Mouse (Mus musculus): ENCODE results near the gene Castor2. TPM values are rescaled to one million over a fixed set of nuclear protein-coding genes. Genes with fewer than 3 reads are reported as not detected.

The Castor2 gene
- 22.8 TPM in 2 replicates for polyA plus RNA-seq (2015; fragmentation: Nextera tagmentation; extraction: Ambion mirVana)

GRCm38 (mm10) chr5:134099496-134100211 lies at the start of gene Castor2:
Gene Castor2 (plus strand): TSS chr5:134099711.
- Histone ChIP-seq H3K27me3 (replicated peaks) (no peaks in the 10 kb centered on the region), H3K9ac (replicated peaks) (peak within 1 kb of the TSS; percentile 88), H3K4me1 (peaks cover 39% of the 10 kb centered on the region), H3K4me2 (peak within 1 kb of the TSS; percentile 66), H3K36me3 (no peaks in the 10 kb centered on the region), H3K4me3 (replicated peaks) (peak within 1 kb of the TSS; percentile 77), H3K9me3 (replicated peaks) (no peaks in the 10 kb centered on the region), H3K27ac (replicated peaks) (peak within 1 kb of the TSS; percentile 90)
- WGBS: under 1% methylated on average over 54 of the region's 58 CpGs
- peak; percentile 92 for ATAC-seq (ENCODE audit: low FRiP score)

GRCm38 (mm10) chr5:134050711-134051110 lies 48.8 kb upstream of the Castor2 start:
- Histone ChIP-seq H3K4me3 (replicated peaks) (no peak overlapping the region), H3K9ac (replicated peaks) (no peak overlapping the region), H3K27ac (replicated peaks) (no peak overlapping the region), H3K4me1 (peaks cover 5% of the 10 kb centered on the region; the same call in 1 of the 2 replicates), H3K27me3 (replicated peaks) (no peaks in the 10 kb centered on the region), H3K9me3 (replicated peaks) (no peaks in the 10 kb centered on the region), H3K4me2 (no peak overlapping the region), H3K36me3 (no peaks in the 10 kb centered on the region)
- ATAC-seq (ENCODE audit: low FRiP score): no peak
- 15% methylated on average over 10 of the region's 10 CpGs for WGBS

- Histone ChIP-seq H3K9me3 (replicated peaks) (no peaks in the 10 kb centered on the region), H3K27ac (replicated peaks) (no peak overlapping the region), H3K9ac (replicated peaks) (no peak overlapping the region), H3K4me3 (replicated peaks) (no peak overlapping the region), H3K4me2 (no peak overlapping the region), H3K4me1 (peaks cover 5% of the 10 kb centered on the region; the same call in 1 of the 2 replicates), H3K36me3 (no peaks in the 10 kb centered on the region), H3K27me3 (replicated peaks) (no peaks in the 10 kb centered on the region)
- ATAC-seq (ENCODE audit: low FRiP score): no peak
- 86% methylated on average over 4 of the region's 4 CpGs for WGBS
Observed at GRCm38 (mm10) chr5:134052614-134053013, 46.9 kb upstream of the Castor2 start.

GRCm38 (mm10) chr5:134054496-134054895 lies 45.0 kb upstream of the Castor2 start:
- no peaks in the 10 kb centered on the region for H3K36me3 ChIP-seq
- H3K4me2 ChIP-seq: no peak overlapping the region
- no peak overlapping the region for H3K27ac ChIP-seq (replicated peaks)
- H3K4me1 ChIP-seq: peaks cover 5% of the 10 kb centered on the region; the same call in 1 of the 2 replicates
- no peak for ATAC-seq (ENCODE audit: low FRiP score)
- no peak overlapping the region for H3K9ac ChIP-seq (replicated peaks)
- 72% methylated on average over 4 of the region's 4 CpGs for WGBS
- no peaks in the 10 kb centered on the region for H3K9me3 ChIP-seq (replicated peaks)
- H3K27me3 ChIP-seq (replicated peaks): no peaks in the 10 kb centered on the region
- H3K4me3 ChIP-seq (replicated peaks): no peak overlapping the region

- WGBS: 50% methylated on average over 13 of the region's 13 CpGs
- Histone ChIP-seq H3K4me3 (replicated peaks) (no peak overlapping the region), H3K4me1 (no peaks in the 10 kb centered on the region), H3K9me3 (replicated peaks) (no peaks in the 10 kb centered on the region), H3K27me3 (replicated peaks) (no peaks in the 10 kb centered on the region), H3K36me3 (no peaks in the 10 kb centered on the region), H3K9ac (replicated peaks) (no peak overlapping the region), H3K27ac (replicated peaks) (no peak overlapping the region), H3K4me2 (no peak overlapping the region)
- ATAC-seq (ENCODE audit: low FRiP score): no peak
Observed at GRCm38 (mm10) chr5:134058793-134059352, 40.6 kb upstream of the Castor2 start.

- Histone ChIP-seq H3K4me1 (peaks cover 5% of the 10 kb centered on the region; the same call in 1 of the 2 replicates), H3K36me3 (no peaks in the 10 kb centered on the region), H3K4me3 (replicated peaks) (no peak overlapping the region), H3K27me3 (replicated peaks) (no peaks in the 10 kb centered on the region), H3K9me3 (replicated peaks) (no peaks in the 10 kb centered on the region), H3K27ac (replicated peaks) (no peak overlapping the region), H3K4me2 (no peak overlapping the region), H3K9ac (replicated peaks) (no peak overlapping the region)
- no peak for ATAC-seq (ENCODE audit: low FRiP score)
- 56% methylated on average over 15 of the region's 15 CpGs for WGBS
Observed at GRCm38 (mm10) chr5:134063362-134064064, 36.0 kb upstream of the Castor2 start.

- no peak overlapping the region for H3K4me3 ChIP-seq (replicated peaks)
- peaks cover 5% of the 10 kb centered on the region; the same call in 1 of the 2 replicates for H3K4me1 ChIP-seq
- H3K4me2 ChIP-seq: no peak overlapping the region
- H3K36me3 ChIP-seq: no peaks in the 10 kb centered on the region
- H3K9me3 ChIP-seq (replicated peaks): peaks cover 7% of the 10 kb centered on the region; the same call in 1 of the 2 replicates
- no peaks in the 10 kb centered on the region for H3K27me3 ChIP-seq (replicated peaks)
- WGBS: 51% methylated on average over 3 of the region's 3 CpGs
- ATAC-seq (ENCODE audit: low FRiP score): no peak
- no peak overlapping the region for H3K27ac ChIP-seq (replicated peaks)
- H3K9ac ChIP-seq (replicated peaks): no peak overlapping the region
Observed at GRCm38 (mm10) chr5:134066261-134066660, 33.2 kb upstream of the Castor2 start.

GRCm38 (mm10) chr5:134067924-134068323 lies 31.6 kb upstream of the Castor2 start:
- WGBS: 17% methylated on average over 1 of the region's 1 CpGs
- Histone ChIP-seq H3K9me3 (replicated peaks) (peaks cover 7% of the 10 kb centered on the region; the same call in 1 of the 2 replicates), H3K4me3 (replicated peaks) (no peak overlapping the region), H3K4me1 (peaks cover 9% of the 10 kb centered on the region), H3K27me3 (replicated peaks) (no peaks in the 10 kb centered on the region), H3K27ac (replicated peaks) (no peak overlapping the region), H3K9ac (replicated peaks) (no peak overlapping the region), H3K36me3 (no peaks in the 10 kb centered on the region), H3K4me2 (no peak overlapping the region)
- no peak for ATAC-seq (ENCODE audit: low FRiP score)

GRCm38 (mm10) chr5:134073512-134074041 lies 25.9 kb upstream of the Castor2 start:
- no peaks in the 10 kb centered on the region for H3K36me3 ChIP-seq
- peaks cover 17% of the 10 kb centered on the region for H3K4me1 ChIP-seq
- peak overlapping the region; percentile 25 for H3K4me2 ChIP-seq
- H3K9ac ChIP-seq (replicated peaks): no peak overlapping the region
- no peaks in the 10 kb centered on the region for H3K27me3 ChIP-seq (replicated peaks)
- no peak overlapping the region for H3K4me3 ChIP-seq (replicated peaks)
- ATAC-seq (ENCODE audit: low FRiP score): peak; percentile 91
- peak overlapping the region; percentile 49 for H3K27ac ChIP-seq (replicated peaks)
- peaks cover 7% of the 10 kb centered on the region; the same call in 1 of the 2 replicates for H3K9me3 ChIP-seq (replicated peaks)
- WGBS: 6% methylated on average over 17 of the region's 17 CpGs

GRCm38 (mm10) chr5:134074368-134074767 lies 25.1 kb upstream of the Castor2 start:
- ATAC-seq (ENCODE audit: low FRiP score): no peak
- Histone ChIP-seq H3K4me3 (replicated peaks) (no peak overlapping the region), H3K9me3 (replicated peaks) (peaks cover 7% of the 10 kb centered on the region; the same call in 1 of the 2 replicates), H3K9ac (replicated peaks) (no peak overlapping the region), H3K4me2 (peak overlapping the region; percentile 25; the same call in 1 of the 2 replicates), H3K36me3 (no peaks in the 10 kb centered on the region), H3K27ac (replicated peaks) (peak overlapping the region; percentile 49; the same call in 1 of the 2 replicates), H3K27me3 (replicated peaks) (no peaks in the 10 kb centered on the region), H3K4me1 (peaks cover 17% of the 10 kb centered on the region)

- no peak overlapping the region for H3K27ac ChIP-seq (replicated peaks)
- peaks cover 24% of the 10 kb centered on the region for H3K4me1 ChIP-seq
- H3K9ac ChIP-seq (replicated peaks): no peak overlapping the region
- no peak for ATAC-seq (ENCODE audit: low FRiP score)
- H3K27me3 ChIP-seq (replicated peaks): no peaks in the 10 kb centered on the region
- no peak overlapping the region for H3K4me2 ChIP-seq
- no peaks in the 10 kb centered on the region for H3K9me3 ChIP-seq (replicated peaks)
- no peaks in the 10 kb centered on the region for H3K36me3 ChIP-seq
- WGBS: 93% methylated on average over 11 of the region's 11 CpGs
- H3K4me3 ChIP-seq (replicated peaks): no peak overlapping the region
Observed at GRCm38 (mm10) chr5:134076175-134076574, 23.3 kb upstream of the Castor2 start.

Measured in neural tube, embryonic 15.5 days (tissue).